Mouse (Mus musculus) embryo, embryonic 10 days (tissue): ENCODE measurements at regions not wholly inside any gene's neighbourhood (a gene's known extent, or its start where the extent isn't known, plus 50 kb on each side); places are given as distances from the start of the nearest gene placed in this dataset.
"Not testable (repeated sequence)": the region's sequence is repeated elsewhere in the genome, so short reads cannot be mapped to it uniquely, and the experiment has no call there.

ENCODE experiments used
- DNase-seq: peaks from one replicate; pipeline ENCODE4 v3.0.0-alpha.2; 2015; ENCODE audit warnings: low spot score

DNA sequence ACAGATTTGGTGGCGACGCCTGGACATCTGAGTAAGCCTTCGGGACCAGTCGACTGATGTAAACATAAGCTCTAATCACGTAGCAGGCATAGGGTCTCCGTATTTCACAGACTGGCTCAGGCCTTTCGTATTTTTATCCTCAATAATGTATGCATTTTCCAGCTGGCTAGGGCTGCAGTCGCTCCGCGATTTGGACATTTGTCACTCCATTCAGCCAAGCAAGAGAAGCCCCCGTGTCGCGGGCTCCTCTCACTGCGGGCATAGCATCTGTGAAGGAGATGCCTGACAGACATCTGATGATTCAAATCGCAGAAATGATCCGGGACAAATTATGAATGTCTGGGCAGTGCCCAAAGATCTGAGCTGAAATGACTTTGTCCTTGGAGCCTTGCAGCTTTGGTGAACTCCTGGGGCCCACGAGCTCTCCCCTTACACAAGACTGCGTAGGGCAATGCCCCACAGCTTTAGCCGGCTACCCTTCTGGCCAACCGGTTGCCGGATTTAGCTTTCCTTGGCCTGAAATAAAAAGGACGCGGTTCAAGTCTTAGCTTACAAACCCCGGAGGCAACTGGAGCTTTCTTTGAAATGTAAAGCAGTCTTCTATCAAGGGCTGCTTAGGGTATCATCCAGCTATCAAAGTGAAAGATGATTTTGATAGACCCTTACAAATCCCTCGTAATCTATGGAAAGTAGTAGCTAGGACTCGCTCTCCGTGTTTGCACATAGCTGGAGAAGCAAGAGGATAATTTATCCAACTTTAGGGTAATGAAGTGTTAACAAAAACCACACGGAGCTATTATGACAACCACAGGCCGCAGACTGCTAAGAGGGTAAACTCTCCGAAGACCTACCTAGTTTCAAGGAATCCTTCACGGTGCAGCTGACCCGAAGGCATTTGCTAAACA, 270.6 kb downstream of the Etnk1 start:
- DNase-seq: no peak

GRCm38 (mm10) chr6:143438272-143438591, 271.2 kb downstream of the Etnk1 start:
- no peak for DNase-seq

DNA sequence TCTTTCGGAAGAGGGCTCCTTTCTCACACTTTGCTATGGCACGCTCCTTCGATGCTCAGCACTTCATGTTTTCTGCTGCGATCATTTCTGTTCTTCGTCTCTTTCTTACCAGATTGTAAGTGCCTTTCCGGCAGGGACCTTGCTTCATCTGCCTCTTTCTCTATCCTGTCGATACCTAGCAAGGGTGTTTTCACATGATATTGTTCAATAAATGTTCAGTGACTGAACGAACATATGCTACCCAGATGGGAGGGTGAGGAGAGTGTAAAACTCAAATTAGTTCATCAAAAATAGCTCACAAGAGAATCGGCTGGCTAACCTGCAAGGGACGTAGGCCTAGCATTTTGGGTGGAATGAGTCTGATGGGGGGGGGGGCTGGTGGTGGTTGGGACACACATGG, 272.5 kb downstream of the Etnk1 start:
- DNase-seq: no peak

GRCm38 (mm10) chr6:143440237-143440950, 273.4 kb downstream of the Etnk1 start:
- no peak for DNase-seq

- no peak for DNase-seq
These were observed 275.3 kb downstream of the Etnk1 start for GRCm38 (mm10) chr6:143442361-143442760.

DNA sequence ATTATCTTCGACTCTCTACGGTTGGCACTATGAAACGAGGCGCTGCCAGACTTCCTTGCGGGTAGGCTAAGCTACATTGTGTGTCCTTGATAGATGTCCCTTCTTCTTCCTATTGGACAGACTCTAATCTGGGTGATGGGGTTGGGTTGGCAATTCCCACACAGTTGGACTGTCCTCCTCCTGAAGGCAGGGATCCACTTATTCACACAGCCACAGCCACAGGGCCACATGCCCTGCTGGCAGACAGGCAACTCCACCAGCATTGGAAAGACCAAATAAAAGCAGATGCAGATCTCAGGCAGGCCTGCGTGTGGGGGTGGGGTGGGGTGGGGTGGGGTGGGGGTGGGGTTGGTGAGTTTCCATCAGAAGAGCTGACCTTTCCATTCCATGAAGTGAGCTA, 276.4 kb downstream of the Etnk1 start:
- DNase-seq: no peak

DNA sequence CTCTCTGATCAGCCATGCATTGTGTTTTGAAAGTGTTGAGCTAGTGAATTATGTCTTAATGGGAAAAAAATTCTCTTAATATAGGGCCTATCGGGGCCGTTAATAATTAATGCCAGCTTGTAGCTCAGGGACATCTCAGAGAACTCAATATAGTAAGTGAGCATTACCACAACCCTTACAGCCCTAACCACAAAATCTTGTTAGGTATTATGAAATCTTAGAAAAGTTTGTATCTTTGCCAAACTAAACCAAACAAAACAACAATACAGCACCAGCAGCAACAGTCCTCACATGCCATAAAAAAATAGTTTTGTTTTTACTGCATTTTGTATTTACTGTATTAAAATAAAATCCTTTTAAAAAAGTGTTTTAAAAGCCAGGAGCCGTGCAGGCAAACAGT, 277.8 kb downstream of the Etnk1 start:
- DNase-seq: no peak

DNA sequence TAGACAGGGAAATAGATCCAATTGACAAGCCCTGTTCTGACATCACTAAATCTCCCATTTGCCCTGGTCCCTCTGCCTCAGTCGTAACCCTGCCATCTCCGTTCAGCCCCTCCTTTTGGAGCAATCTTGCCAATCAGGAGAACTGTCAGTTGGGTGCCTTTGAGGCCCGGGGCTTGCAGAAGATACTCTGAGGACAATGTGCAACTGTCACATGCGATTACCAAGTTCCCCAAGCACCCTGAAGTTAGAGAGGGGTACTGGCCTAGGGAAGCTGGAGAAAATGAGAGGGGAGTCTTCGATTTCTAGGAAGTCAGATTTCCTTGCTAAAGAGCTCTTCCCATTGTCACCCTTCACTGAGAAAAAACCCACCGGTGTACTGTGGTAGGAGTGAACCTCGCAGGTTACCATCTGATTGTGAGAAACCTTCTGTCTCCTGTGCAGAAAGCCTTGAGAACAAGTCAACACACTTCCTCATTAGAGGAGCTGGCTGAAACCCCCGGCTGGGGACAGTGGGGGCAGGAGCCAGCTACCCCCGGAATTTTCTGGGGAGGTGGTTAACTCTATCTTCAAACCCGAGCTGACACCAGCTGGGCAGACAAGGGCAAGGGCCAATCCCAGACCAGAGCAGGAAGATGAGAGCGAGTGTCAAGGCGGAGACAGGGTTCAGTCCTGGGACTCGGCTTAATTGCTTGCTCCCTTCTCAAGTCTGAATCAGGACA, 279.0 kb downstream of the Etnk1 start:
- no peak for DNase-seq

DNA sequence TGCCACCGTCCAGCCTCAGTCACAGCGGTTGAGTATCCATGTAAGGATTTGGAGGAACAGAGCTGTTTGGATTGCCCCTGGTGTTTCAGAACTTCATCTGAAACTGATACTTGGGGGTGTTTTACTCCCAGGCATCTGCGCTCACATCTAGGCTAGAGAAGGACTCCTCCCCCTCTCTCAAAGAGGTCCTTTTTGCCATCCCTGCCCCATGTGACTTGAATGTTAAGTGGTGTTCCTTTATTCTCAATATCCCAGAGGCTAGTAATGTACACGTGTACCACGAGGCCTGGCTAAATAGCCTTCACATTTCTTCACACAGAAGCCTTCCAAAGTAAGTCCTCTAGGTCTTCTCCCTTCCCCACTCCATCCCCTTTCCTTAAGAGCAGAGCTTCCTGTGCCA, 280.0 kb downstream of the Etnk1 start:
- DNase-seq: no peak

DNA sequence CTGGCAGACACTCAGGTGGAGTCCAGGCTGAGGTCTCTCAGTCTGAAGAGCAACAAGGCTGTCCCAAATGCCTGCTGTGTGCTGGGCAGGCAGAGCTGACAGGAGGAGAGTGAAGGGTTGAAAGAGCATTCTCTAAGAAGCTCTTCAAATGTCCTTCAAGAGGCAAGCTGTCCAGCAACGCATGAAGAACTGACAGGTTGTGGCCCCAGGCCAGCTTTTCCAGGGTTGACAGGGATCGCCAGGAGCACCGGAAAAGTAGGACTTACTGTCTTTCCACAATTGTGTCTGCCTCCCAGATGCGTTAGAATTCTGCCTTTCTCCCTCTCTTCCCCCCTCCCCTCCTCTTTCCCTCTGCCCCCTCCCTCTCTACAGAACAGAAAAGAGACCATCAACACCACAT, 282.1 kb downstream of the Etnk1 start:
- no peak for DNase-seq

GRCm38 (mm10) chr6:143451869-143452268, 284.8 kb downstream of the Etnk1 start:
- DNase-seq: no peak

DNA sequence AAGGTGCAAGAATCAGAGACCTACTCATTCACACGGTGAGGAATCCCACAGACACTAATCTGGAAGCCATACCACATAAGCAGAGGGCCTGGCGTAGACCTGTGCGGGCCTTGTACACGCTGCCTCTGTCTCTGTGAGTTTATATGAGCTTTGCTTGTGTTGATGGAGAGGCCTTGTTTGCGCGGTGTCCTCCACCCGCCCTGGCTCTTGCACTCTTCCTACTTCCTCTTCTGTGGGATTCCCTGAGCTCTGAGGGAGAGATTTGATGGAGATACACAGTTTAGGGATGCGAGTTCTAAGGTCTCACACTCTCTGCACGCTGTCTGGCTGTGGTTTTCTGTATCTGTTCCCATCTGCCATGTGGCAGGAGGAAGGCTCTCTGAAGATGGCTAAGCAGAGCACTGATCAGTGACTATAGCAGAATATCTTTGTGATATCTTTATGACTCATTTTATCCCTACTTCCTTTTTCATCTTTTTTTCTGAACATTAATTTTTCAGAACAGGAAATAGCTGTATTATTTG, 287.7 kb downstream of the Etnk1 start:
- no peak for DNase-seq

GRCm38 (mm10) chr6:143464907-143465537, 298.0 kb downstream of the Etnk1 start:
- peak; percentile 23 for DNase-seq

GRCm38 (mm10) chr6:143472676-143473075, 305.7 kb downstream of the Etnk1 start:
- DNase-seq: not testable (repeated sequence)

- no peak for DNase-seq
These were observed 307.4 kb downstream of the Etnk1 start for GRCm38 (mm10) chr6:143474396-143474795.

DNA sequence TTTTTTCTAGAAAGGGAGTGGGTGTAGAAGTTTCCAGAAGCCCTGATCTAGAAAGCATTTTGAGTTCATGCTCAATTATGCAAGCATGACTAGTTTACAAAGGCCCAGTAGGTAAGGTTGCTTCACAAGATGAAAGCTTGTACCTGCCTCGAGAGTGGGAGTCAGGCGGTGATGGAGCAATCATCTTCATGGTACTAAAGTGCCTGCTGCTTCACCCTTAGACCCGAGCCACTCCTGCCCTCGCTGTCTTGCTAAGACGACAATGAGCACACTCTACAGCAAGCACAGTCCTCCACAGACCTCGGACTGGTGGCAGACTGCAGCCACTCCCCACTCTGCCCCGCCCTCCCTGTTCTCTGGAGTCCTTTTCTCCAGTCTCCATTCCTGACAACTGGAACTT, 308.3 kb downstream of the Etnk1 start:
- DNase-seq: no peak

DNA sequence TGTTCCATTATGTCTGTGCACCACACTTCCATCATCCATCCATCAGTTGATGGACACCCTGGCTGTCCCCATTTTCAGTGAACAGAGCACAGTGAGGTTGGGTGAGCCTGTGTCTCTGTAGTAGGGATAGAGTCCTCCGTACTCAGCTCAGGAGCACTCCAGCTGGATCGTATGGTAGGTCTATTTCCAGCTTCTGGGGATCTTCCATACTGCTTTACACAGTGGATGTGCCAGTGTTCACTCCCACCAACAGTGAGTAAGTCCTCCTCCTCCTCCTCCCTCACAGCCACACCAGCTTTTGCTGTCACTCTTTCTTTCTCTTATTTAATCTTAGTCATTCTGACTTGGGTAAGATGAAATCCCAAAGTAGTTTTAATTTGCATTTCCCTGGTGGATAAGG, 310.4 kb downstream of the Etnk1 start:
- DNase-seq: no peak

DNA sequence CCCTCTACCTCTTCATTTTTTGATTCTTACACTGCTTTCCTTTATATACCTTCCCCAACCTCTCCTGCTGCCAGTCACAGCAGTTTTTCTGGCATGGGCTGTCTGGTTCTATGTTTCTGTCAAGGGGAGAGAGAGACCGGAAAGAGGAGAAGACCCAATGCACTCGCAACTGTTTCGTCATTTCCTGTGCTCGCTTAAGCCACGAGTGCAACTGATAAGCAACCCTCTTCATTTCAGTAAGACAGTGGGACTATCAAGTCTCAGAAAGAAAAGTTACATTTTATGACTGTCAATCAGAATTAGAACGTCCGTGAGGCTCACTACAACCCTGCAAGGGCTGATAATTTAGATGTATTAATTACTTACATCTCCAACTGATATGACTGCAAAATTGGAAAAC, 312.2 kb downstream of the Etnk1 start:
- no peak for DNase-seq

DNA sequence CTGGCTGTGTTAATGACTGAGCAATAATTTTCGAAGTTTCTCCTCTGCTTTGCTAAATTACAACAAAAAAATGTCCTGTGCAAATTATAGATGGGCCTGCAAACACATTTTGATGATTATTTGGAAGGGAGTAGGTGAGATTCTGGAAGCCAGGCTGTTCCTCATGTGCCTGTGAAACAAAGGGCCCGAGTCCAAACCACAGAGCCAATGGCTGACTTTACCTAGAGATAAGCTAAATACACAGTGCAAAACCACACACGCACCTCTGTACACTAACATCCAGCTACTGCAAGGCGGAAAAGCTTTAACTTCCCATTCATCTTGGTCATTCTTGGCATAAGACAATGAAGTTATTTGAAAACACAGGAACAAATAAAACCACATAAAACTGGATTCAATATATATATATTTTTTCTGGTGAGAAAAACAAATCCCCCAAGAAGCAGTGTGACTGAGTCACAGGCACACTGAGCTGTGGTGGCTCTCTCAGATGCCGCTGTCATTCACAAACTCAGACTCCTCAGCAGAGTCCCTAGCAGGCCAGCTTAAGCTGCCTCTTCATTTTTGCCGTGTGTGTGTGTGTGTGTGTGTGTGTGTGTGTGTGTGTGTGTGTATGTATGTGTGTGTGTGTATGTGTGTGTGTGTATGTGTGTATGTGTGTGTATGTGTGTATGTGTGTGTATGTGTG, 312.8 kb downstream of the Etnk1 start:
- DNase-seq: no peak

GRCm38 (mm10) chr6:143482272-143482671, 315.3 kb downstream of the Etnk1 start:
- no peak for DNase-seq

DNA sequence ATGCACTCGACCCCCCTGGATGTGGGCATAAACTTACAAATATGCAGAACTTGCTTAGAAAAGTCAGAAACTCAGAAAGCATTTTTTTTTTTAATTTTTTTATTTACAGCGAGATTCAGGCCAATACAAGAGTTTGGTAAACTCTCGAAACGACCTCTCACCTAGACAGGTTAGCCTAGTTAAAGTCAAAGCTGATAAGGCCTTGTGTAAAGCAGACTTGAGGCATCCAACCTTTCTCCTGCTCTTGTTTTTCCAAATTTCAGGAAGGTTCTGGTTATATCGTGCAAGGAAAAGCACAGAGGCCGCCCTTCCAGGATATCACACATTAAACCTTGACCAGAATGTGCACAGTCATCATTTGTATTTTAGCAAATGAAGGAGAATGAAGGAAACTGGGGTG, 315.8 kb downstream of the Etnk1 start:
- no peak for DNase-seq

- no peak for DNase-seq
These were observed 317.9 kb downstream of the Etnk1 start for GRCm38 (mm10) chr6:143484941-143485340.
